Mouse (Mus musculus): Measurements from ENCODE around the gene Ranbp3.

The Ranbp3 gene

GRCm38 (mm10) chr17:56740118-56740787, 67.2 kb downstream of the Ranbp3 start:
- Histone ChIP-seq H3K4me3 (replicated peaks; ENCODE audit: low read length) (no peak overlapping the region), H3K4me1 (replicated peaks; ENCODE audit: low read depth, low read length) (peaks cover 21% of the 10 kb centered on the region), H3K9me3 (ENCODE audit: low read length) (no peaks in the 10 kb centered on the region), H3K27me3 (ENCODE audit: insufficient read depth, low read length) (peaks cover 58% of the 10 kb centered on the region), H3K36me3 (ENCODE audit: insufficient read depth, low read length) (no peaks in the 10 kb centered on the region)
- no peak for TF ChIP-seq CTCF (conservative IDR thresholded peaks at IDR 0.05; ENCODE audit: low read length)
- no peak for TF ChIP-seq POU5F1 (IDR thresholded peaks at IDR 0.05; ENCODE audit: borderline replicate concordance, low read length)
- no peak for TF ChIP-seq NANOG (IDR thresholded peaks at IDR 0.05; ENCODE audit: borderline replicate concordance, low read length)

GRCm38 (mm10) chr17:56740788-56741160, 67.7 kb downstream of the Ranbp3 start:
- Histone ChIP-seq H3K4me1 (replicated peaks; ENCODE audit: low read depth, low read length) (peaks cover 21% of the 10 kb centered on the region), H3K27me3 (ENCODE audit: insufficient read depth, low read length) (peaks cover 56% of the 10 kb centered on the region), H3K9me3 (ENCODE audit: low read length) (no peaks in the 10 kb centered on the region), H3K36me3 (ENCODE audit: insufficient read depth, low read length) (no peaks in the 10 kb centered on the region), H3K4me3 (replicated peaks; ENCODE audit: low read length) (peak overlapping the region; percentile 74)
- TF ChIP-seq CTCF (conservative IDR thresholded peaks at IDR 0.05; ENCODE audit: low read length): no peak
- no peak for TF ChIP-seq NANOG (IDR thresholded peaks at IDR 0.05; ENCODE audit: borderline replicate concordance, low read length)
- no peak for TF ChIP-seq POU5F1 (IDR thresholded peaks at IDR 0.05; ENCODE audit: borderline replicate concordance, low read length)

- Histone ChIP-seq H3K4me3 (replicated peaks; ENCODE audit: low read length) (no peak overlapping the region), H3K36me3 (ENCODE audit: insufficient read depth, low read length) (no peaks in the 10 kb centered on the region), H3K27me3 (ENCODE audit: insufficient read depth, low read length) (peaks cover 51% of the 10 kb centered on the region), H3K9me3 (ENCODE audit: low read length) (no peaks in the 10 kb centered on the region), H3K4me1 (replicated peaks; ENCODE audit: low read depth, low read length) (peaks cover 21% of the 10 kb centered on the region)
- TF ChIP-seq CTCF (conservative IDR thresholded peaks at IDR 0.05; ENCODE audit: low read length) (no peak), NANOG (IDR thresholded peaks at IDR 0.05; ENCODE audit: borderline replicate concordance, low read length) (no peak), POU5F1 (IDR thresholded peaks at IDR 0.05; ENCODE audit: borderline replicate concordance, low read length) (no peak)
Measured at GRCm38 (mm10) chr17:56744173-56744572, 71.1 kb downstream of the Ranbp3 start.

- Histone ChIP-seq H3K9me3 (ENCODE audit: low read length) (no peaks in the 10 kb centered on the region), H3K27me3 (ENCODE audit: insufficient read depth, low read length) (peaks cover 91% of the 10 kb centered on the region), H3K4me1 (replicated peaks; ENCODE audit: low read depth, low read length) (peaks cover 55% of the 10 kb centered on the region), H3K4me3 (replicated peaks; ENCODE audit: low read length) (peak overlapping the region; percentile 66), H3K36me3 (ENCODE audit: insufficient read depth, low read length) (no peaks in the 10 kb centered on the region)
- TF ChIP-seq NANOG (IDR thresholded peaks at IDR 0.05; ENCODE audit: borderline replicate concordance, low read length) (no peak), POU5F1 (IDR thresholded peaks at IDR 0.05; ENCODE audit: borderline replicate concordance, low read length) (no peak), CTCF (conservative IDR thresholded peaks at IDR 0.05; ENCODE audit: low read length) (no peak)
Measured at GRCm38 (mm10) chr17:56751404-56752072, 78.4 kb downstream of the Ranbp3 start.

GRCm38 (mm10) chr17:56753452-56753851, 80.4 kb downstream of the Ranbp3 start:
- Histone ChIP-seq H3K4me1 (replicated peaks; ENCODE audit: low read depth, low read length) (peaks cover 68% of the 10 kb centered on the region), H3K9me3 (ENCODE audit: low read length) (no peaks in the 10 kb centered on the region), H3K27me3 (ENCODE audit: insufficient read depth, low read length) (peaks cover 80% of the 10 kb centered on the region), H3K4me3 (replicated peaks; ENCODE audit: low read length) (peak overlapping the region; percentile 66), H3K36me3 (ENCODE audit: insufficient read depth, low read length) (no peaks in the 10 kb centered on the region)
- TF ChIP-seq NANOG (IDR thresholded peaks at IDR 0.05; ENCODE audit: borderline replicate concordance, low read length) (no peak), POU5F1 (IDR thresholded peaks at IDR 0.05; ENCODE audit: borderline replicate concordance, low read length) (no peak), CTCF (conservative IDR thresholded peaks at IDR 0.05; ENCODE audit: low read length) (no peak)

GRCm38 (mm10) chr17:56754271-56755185, 81.4 kb downstream of the Ranbp3 start:
- no peaks in the 10 kb centered on the region for H3K9me3 ChIP-seq (ENCODE audit: low read length)
- H3K36me3 ChIP-seq (ENCODE audit: insufficient read depth, low read length): no peaks in the 10 kb centered on the region
- TF ChIP-seq POU5F1 (IDR thresholded peaks at IDR 0.05; ENCODE audit: borderline replicate concordance, low read length): no peak
- TF ChIP-seq CTCF (conservative IDR thresholded peaks at IDR 0.05; ENCODE audit: low read length): no peak
- no peak for TF ChIP-seq NANOG (IDR thresholded peaks at IDR 0.05; ENCODE audit: borderline replicate concordance, low read length)
- H3K4me3 ChIP-seq (replicated peaks; ENCODE audit: low read length): peak overlapping the region; percentile 51
- H3K27me3 ChIP-seq (ENCODE audit: insufficient read depth, low read length): peaks cover 71% of the 10 kb centered on the region
- H3K4me1 ChIP-seq (replicated peaks; ENCODE audit: low read depth, low read length): peaks cover 69% of the 10 kb centered on the region

GRCm38 (mm10) chr17:56756703-56757399, 83.8 kb downstream of the Ranbp3 start:
- peaks cover 71% of the 10 kb centered on the region for H3K4me1 ChIP-seq (replicated peaks; ENCODE audit: low read depth, low read length)
- H3K36me3 ChIP-seq (ENCODE audit: insufficient read depth, low read length): no peaks in the 10 kb centered on the region
- peaks cover 53% of the 10 kb centered on the region for H3K27me3 ChIP-seq (ENCODE audit: insufficient read depth, low read length)
- peak overlapping the region; percentile 88 for H3K4me3 ChIP-seq (replicated peaks; ENCODE audit: low read length)
- no peaks in the 10 kb centered on the region for H3K9me3 ChIP-seq (ENCODE audit: low read length)
- TF ChIP-seq POU5F1 (IDR thresholded peaks at IDR 0.05; ENCODE audit: borderline replicate concordance, low read length): no peak
- peak; percentile 24; the same call in 1 of the 2 replicates for TF ChIP-seq CTCF (conservative IDR thresholded peaks at IDR 0.05; ENCODE audit: low read length)
